In genomic region chr14:117666126-117666525, GRCm38 (mm10) we compare ENCODE assay signal across 23 mouse cellular contexts.
"Had no signal": no experiment of that assay in that cellular context is flagged by ENCODE, and none has a peak within 500 bp of the region (broad histone marks: within the 10 kb centered on the region; RNA-seq: fewer than 3 reads in every experiment).

No protein-coding gene starts in this region.

- H3K9me3 ChIP-seq: kidney, embryonic 15.5 days; limb, embryonic 12.5 days; limb, embryonic 15.5 days; midbrain, embryonic 10.5 days; midbrain, embryonic 15.5 days; neural tube, embryonic 12.5 days; neural tube, embryonic 15.5 days had no signal

- H3K27ac ChIP-seq: kidney, embryonic 15.5 days; limb, embryonic 12.5 days; limb, embryonic 15.5 days; liver, embryonic 14.5 days; midbrain, embryonic 10.5 days; midbrain, embryonic 15.5 days; neural tube, embryonic 12.5 days; neural tube, embryonic 15.5 days; stomach, postnatal 0 days had no signal

- H3K9ac ChIP-seq: kidney, embryonic 15.5 days; limb, embryonic 12.5 days; limb, embryonic 15.5 days; liver, embryonic 14.5 days; liver, postnatal 0 days; lung, embryonic 14.5 days; midbrain, embryonic 15.5 days; neural tube, embryonic 12.5 days; neural tube, embryonic 15.5 days had no signal

- H3K4me3 ChIP-seq: kidney, embryonic 15.5 days; limb, embryonic 12.5 days; limb, embryonic 15.5 days; megakaryocyte, embryonic 14.5 days; midbrain, embryonic 10.5 days; midbrain, embryonic 15.5 days; neural tube, embryonic 12.5 days; neural tube, embryonic 15.5 days had no signal

- H3K36me3 ChIP-seq: kidney, embryonic 15.5 days; limb, embryonic 12.5 days; limb, embryonic 15.5 days; midbrain, embryonic 10.5 days; midbrain, embryonic 15.5 days; neural tube, embryonic 12.5 days; neural tube, embryonic 15.5 days had no signal

- H3K27me3 ChIP-seq: kidney, embryonic 15.5 days; limb, embryonic 12.5 days; limb, embryonic 15.5 days; megakaryocyte, embryonic 14.5 days; midbrain, embryonic 15.5 days; neural tube, embryonic 12.5 days; neural tube, embryonic 15.5 days had no signal

- ATAC-seq: liver, postnatal 0 days; lung, postnatal 0 days; midbrain, embryonic 15.5 days had no signal

- H3K4me1 ChIP-seq: kidney, embryonic 15.5 days; limb, embryonic 12.5 days; limb, embryonic 15.5 days; megakaryocyte, embryonic 14.5 days; midbrain, embryonic 15.5 days; neural tube, embryonic 12.5 days; neural tube, embryonic 15.5 days had no signal

- DNase-seq: kidney, postnatal 10 days; kidney, postnatal 36 days; left cerebral cortex, postnatal 4 days; liver, postnatal 0 days; lung, embryonic 14.5 days; right cerebral cortex, adult 18-20 months; right cerebral cortex, postnatal 14 days; right cerebral cortex, postnatal 4 days; thymus, adult 2 months; thymus, postnatal 14 days; thymus, postnatal 4 days had no signal

- H3K4me2 ChIP-seq: kidney, embryonic 15.5 days; limb, embryonic 12.5 days; limb, embryonic 15.5 days; liver, embryonic 11.5 days; lung, embryonic 14.5 days; midbrain, embryonic 15.5 days; neural tube, embryonic 12.5 days; neural tube, embryonic 15.5 days had no signal
